Mouse (Mus musculus): Measurements from ENCODE around the gene Rbx1.

DNA sequence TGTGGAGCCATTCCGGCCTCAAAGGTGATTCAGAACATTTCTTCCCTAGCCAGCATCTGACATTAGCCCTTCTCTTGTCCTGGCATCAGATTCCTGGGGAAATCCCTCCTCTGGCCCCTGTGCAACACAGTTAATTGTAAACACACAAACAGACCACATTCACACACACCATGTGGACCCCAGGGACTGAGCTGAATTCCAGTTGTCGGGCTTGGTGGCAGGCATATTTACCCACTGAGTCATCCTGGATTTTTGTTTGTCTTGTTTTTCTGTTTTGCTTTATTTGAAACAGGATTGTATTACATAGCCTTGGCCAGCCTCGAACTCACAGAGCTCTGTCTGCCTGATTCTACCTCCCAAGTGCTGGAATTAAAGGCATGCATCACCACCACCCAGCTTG, 49.1 kb downstream of the Rbx1 start:
- TF ChIP-seq CTCF (IDR thresholded peaks at IDR 0.05; ENCODE audit: low read depth, low read length) (no peak), POLR2A (IDR thresholded peaks at IDR 0.05; ENCODE audit: insufficient read depth, low read length) (no peak), EP300 (IDR thresholded peaks at IDR 0.05; ENCODE audit: insufficient read depth, low read depth, low read length) (no peak)

Measured in ES-Bruce4 (cell line).